Comparison of ENCODE assay signal across 8 mouse cellular contexts in genomic region chr3:89092509-89093090, GRCm38 (mm10). TPM values are rescaled to one million over a fixed set of nuclear protein-coding genes. Genes with fewer than 3 reads are reported as not detected.
DNase-seq lines count a peak whose midpoint lies in the region; ATAC-seq lines count a peak whose summit lies in the region.

No protein-coding gene starts in this region.

- peaks cover 24% of the 10 kb centered on the region for H3K36me3 ChIP-seq in kidney, embryonic 16.5 days (ENCODE audit: insufficient read depth, low read length)
- H3K36me3 ChIP-seq in embryonic facial prominence, embryonic 13.5 days: peaks cover 49% of the 10 kb centered on the region
- peaks cover 26% of the 10 kb centered on the region for H3K36me3 ChIP-seq in hindbrain, embryonic 16.5 days (ENCODE audit: control insufficient read depth, insufficient read depth, low read length)
- H3K36me3 ChIP-seq in midbrain, embryonic 15.5 days (replicated peaks): peaks cover 28% of the 10 kb centered on the region

- no peak overlapping the region for H3K27ac ChIP-seq in kidney, embryonic 16.5 days (ENCODE audit: low read length)
- no peak overlapping the region for H3K27ac ChIP-seq in embryonic facial prominence, embryonic 13.5 days
- peak overlapping the region; percentile 84 for H3K27ac ChIP-seq in hindbrain, embryonic 16.5 days (ENCODE audit: low read depth, low read length)
- peak overlapping the region; percentile 86 for H3K27ac ChIP-seq in midbrain, embryonic 15.5 days

- peaks cover 8% of the 10 kb centered on the region for H3K27me3 ChIP-seq in kidney, embryonic 16.5 days (ENCODE audit: insufficient read depth, low read length)
- H3K27me3 ChIP-seq in embryonic facial prominence, embryonic 13.5 days: peaks cover 25% of the 10 kb centered on the region
- no peaks in the 10 kb centered on the region for H3K27me3 ChIP-seq in hindbrain, embryonic 16.5 days (replicated peaks; ENCODE audit: control insufficient read depth, insufficient read depth, low read length)
- 0 out of 2 replicates have a peak, but pooled peaks cover 2% of the 10 kb centered on the region for H3K27me3 ChIP-seq in midbrain, embryonic 15.5 days (replicated peaks)

- H3K4me2 ChIP-seq in kidney, embryonic 16.5 days (replicated peaks; ENCODE audit: low read depth, low read length): peak overlapping the region; percentile 57
- peak overlapping the region; percentile 99 for H3K4me2 ChIP-seq in embryonic facial prominence, embryonic 13.5 days
- peak overlapping the region; percentile 95 for H3K4me2 ChIP-seq in hindbrain, embryonic 16.5 days (ENCODE audit: low read length)
- H3K4me2 ChIP-seq in midbrain, embryonic 15.5 days: peak overlapping the region; percentile 92

- no peak for ATAC-seq in kidney, embryonic 16.5 days (ENCODE audit: low FRiP score, low TSS enrichment)
- ATAC-seq in embryonic facial prominence, embryonic 13.5 days (ENCODE audit: insufficient number of reproducible peaks, insufficient read depth, low FRiP score, low TSS enrichment, low read depth): no peak
- peak; percentile 44 for ATAC-seq in hindbrain, embryonic 16.5 days
- peak; percentile 32 for ATAC-seq in midbrain, embryonic 15.5 days (replicated peaks)

- peaks cover 43% of the 10 kb centered on the region for H3K4me1 ChIP-seq in kidney, embryonic 16.5 days (ENCODE audit: insufficient read depth, low read length)
- H3K4me1 ChIP-seq in embryonic facial prominence, embryonic 13.5 days: peaks cover 38% of the 10 kb centered on the region
- peaks cover 18% of the 10 kb centered on the region for H3K4me1 ChIP-seq in hindbrain, embryonic 16.5 days (ENCODE audit: control insufficient read depth, insufficient read depth, low read depth, low read length)
- H3K4me1 ChIP-seq in midbrain, embryonic 15.5 days: peaks cover 37% of the 10 kb centered on the region

- intact Hi-C loops in gastrocnemius, postnatal 36 days (cut with DNase I): no loop called here

- H3K9me3 ChIP-seq in kidney, embryonic 16.5 days (ENCODE audit: low read length): no peaks in the 10 kb centered on the region
- H3K9me3 ChIP-seq in embryonic facial prominence, embryonic 13.5 days: no peaks in the 10 kb centered on the region
- no peaks in the 10 kb centered on the region for H3K9me3 ChIP-seq in hindbrain, embryonic 16.5 days (ENCODE audit: control insufficient read depth, low read length)
- no peaks in the 10 kb centered on the region for H3K9me3 ChIP-seq in midbrain, embryonic 15.5 days

- peak overlapping the region; percentile 41 for H3K4me3 ChIP-seq in kidney, embryonic 16.5 days (ENCODE audit: low read length)
- peak overlapping the region; percentile 64 for H3K4me3 ChIP-seq in embryonic facial prominence, embryonic 13.5 days
- H3K4me3 ChIP-seq in hindbrain, embryonic 16.5 days (ENCODE audit: low read length): peak overlapping the region; percentile 70
- H3K4me3 ChIP-seq in midbrain, embryonic 15.5 days: peak overlapping the region; percentile 56

- DNase-seq in kidney, adult 11 months: no peak
- no peak for DNase-seq in urinary bladder, postnatal 14 days (ENCODE audit: low spot score)
- no peak for DNase-seq in MN1 (ENCODE audit: low spot score)
- DNase-seq in gastrocnemius, postnatal 36 days: no peak

- WGBS in kidney, embryonic 16.5 days: 19% methylated on average over 11 of the region's 11 CpGs
- WGBS in embryonic facial prominence, embryonic 13.5 days: 17% methylated on average over 11 of the region's 11 CpGs
- WGBS in hindbrain, embryonic 16.5 days: 16% methylated on average over 11 of the region's 11 CpGs
- 15% methylated on average over 11 of the region's 11 CpGs for WGBS in midbrain, embryonic 15.5 days

- peak overlapping the region; percentile 53; the same call in 1 of the 2 replicates for H3K9ac ChIP-seq in kidney, embryonic 16.5 days (replicated peaks; ENCODE audit: low read length)
- peak overlapping the region; percentile 76 for H3K9ac ChIP-seq in embryonic facial prominence, embryonic 13.5 days
- H3K9ac ChIP-seq in hindbrain, embryonic 16.5 days (ENCODE audit: low read depth, low read length): peak overlapping the region; percentile 78
- H3K9ac ChIP-seq in midbrain, embryonic 15.5 days: peak overlapping the region; percentile 75

RNA-seq across cellular contexts. Expression of gene Rusc1, which starts 0.5 kb away (rescaled TPM):
- polyA plus RNA-seq in kidney, embryonic 16.5 days (2015; fragmentation: Nextera tagmentation; extraction: Ambion mirVana): 21.3 and 22.5 TPM in 2 replicates
- polyA plus RNA-seq in embryonic facial prominence, embryonic 13.5 days (2015; fragmentation: Nextera tagmentation; extraction: Ambion mirVana): 23.3 and 25.0 TPM in 2 replicates
- polyA plus RNA-seq in hindbrain, embryonic 16.5 days (2015; fragmentation: Nextera tagmentation; extraction: Ambion mirVana): 101 and 112 TPM in 2 replicates
- 111 and 113 TPM in 2 replicates for polyA plus RNA-seq in midbrain, embryonic 15.5 days (2015; fragmentation: Nextera tagmentation; extraction: Ambion mirVana)
- total RNA-seq in gastrocnemius, postnatal 36 days (2021): 10 to 100 TPM; 14.8 to 15.7 TPM

RNA-seq across cellular contexts. Expression of gene Gm43738, which starts 8.3 kb away (rescaled TPM):
- not detected in 2 replicates for polyA plus RNA-seq in kidney, embryonic 16.5 days (2015; fragmentation: Nextera tagmentation; extraction: Ambion mirVana)
- polyA plus RNA-seq in embryonic facial prominence, embryonic 13.5 days (2015; fragmentation: Nextera tagmentation; extraction: Ambion mirVana): not detected in 2 replicates
- polyA plus RNA-seq in hindbrain, embryonic 16.5 days (2015; fragmentation: Nextera tagmentation; extraction: Ambion mirVana): not detected in 2 replicates
- polyA plus RNA-seq in midbrain, embryonic 15.5 days (2015; fragmentation: Nextera tagmentation; extraction: Ambion mirVana): 0.11 TPM in 1 of 2 replicates, not detected in the other
- not detected for total RNA-seq in gastrocnemius, postnatal 36 days (2021)

RNA-seq across cellular contexts. Expression of gene Fdps, which starts 9.2 kb away (rescaled TPM):
- 175 and 179 TPM in 2 replicates for polyA plus RNA-seq in kidney, embryonic 16.5 days (2015; fragmentation: Nextera tagmentation; extraction: Ambion mirVana)
- 193 and 231 TPM in 2 replicates for polyA plus RNA-seq in embryonic facial prominence, embryonic 13.5 days (2015; fragmentation: Nextera tagmentation; extraction: Ambion mirVana)
- polyA plus RNA-seq in hindbrain, embryonic 16.5 days (2015; fragmentation: Nextera tagmentation; extraction: Ambion mirVana): 511 and 525 TPM in 2 replicates
- 461 and 488 TPM in 2 replicates for polyA plus RNA-seq in midbrain, embryonic 15.5 days (2015; fragmentation: Nextera tagmentation; extraction: Ambion mirVana)
- total RNA-seq in gastrocnemius, postnatal 36 days (2021): 10 to 100 TPM; 23.2 to 27.5 TPM

RNA-seq across cellular contexts. Expression of gene Pklr, which starts 43.3 kb away (rescaled TPM):
- polyA plus RNA-seq in kidney, embryonic 16.5 days (2015; fragmentation: Nextera tagmentation; extraction: Ambion mirVana): 4.7 and 5.0 TPM in 2 replicates
- polyA plus RNA-seq in embryonic facial prominence, embryonic 13.5 days (2015; fragmentation: Nextera tagmentation; extraction: Ambion mirVana): 2.0 TPM in 1 of 2 replicates, not detected in the other
- 0.10 and 0.11 TPM in 2 replicates for polyA plus RNA-seq in hindbrain, embryonic 16.5 days (2015; fragmentation: Nextera tagmentation; extraction: Ambion mirVana)
- 0.05 and 0.14 TPM in 2 replicates for polyA plus RNA-seq in midbrain, embryonic 15.5 days (2015; fragmentation: Nextera tagmentation; extraction: Ambion mirVana)
- not detected for total RNA-seq in gastrocnemius, postnatal 36 days (2021)

Comparison
In these comparisons a context has a peak if more than half of its experiments do, and no peak if none do; other contexts are left out.
1. ATAC-seq: peak in hindbrain, embryonic 16.5 days (single experiment) and midbrain, embryonic 15.5 days (single experiment); none in kidney, embryonic 16.5 days (single experiment) and embryonic facial prominence, embryonic 13.5 days (single experiment).
2. H3K27ac ChIP-seq: peak in hindbrain, embryonic 16.5 days (single experiment) and midbrain, embryonic 15.5 days (single experiment); none in kidney, embryonic 16.5 days (single experiment) and embryonic facial prominence, embryonic 13.5 days (single experiment).
3. Peak in every context shown above with its lines, with median percentiles within 50 percentile points of each other: H3K4me2 ChIP-seq, H3K4me3 ChIP-seq and H3K9ac ChIP-seq.